Mouse (Mus musculus): Measurements from ENCODE around the gene Actl6b.

Gene Actl6b

GRCm38 (mm10) chr5:137528247-137528968, 24.9 kb upstream of the Actl6b start:
- DNase-seq (ENCODE audit: low spot score in 2 of 2): no peak

DNA sequence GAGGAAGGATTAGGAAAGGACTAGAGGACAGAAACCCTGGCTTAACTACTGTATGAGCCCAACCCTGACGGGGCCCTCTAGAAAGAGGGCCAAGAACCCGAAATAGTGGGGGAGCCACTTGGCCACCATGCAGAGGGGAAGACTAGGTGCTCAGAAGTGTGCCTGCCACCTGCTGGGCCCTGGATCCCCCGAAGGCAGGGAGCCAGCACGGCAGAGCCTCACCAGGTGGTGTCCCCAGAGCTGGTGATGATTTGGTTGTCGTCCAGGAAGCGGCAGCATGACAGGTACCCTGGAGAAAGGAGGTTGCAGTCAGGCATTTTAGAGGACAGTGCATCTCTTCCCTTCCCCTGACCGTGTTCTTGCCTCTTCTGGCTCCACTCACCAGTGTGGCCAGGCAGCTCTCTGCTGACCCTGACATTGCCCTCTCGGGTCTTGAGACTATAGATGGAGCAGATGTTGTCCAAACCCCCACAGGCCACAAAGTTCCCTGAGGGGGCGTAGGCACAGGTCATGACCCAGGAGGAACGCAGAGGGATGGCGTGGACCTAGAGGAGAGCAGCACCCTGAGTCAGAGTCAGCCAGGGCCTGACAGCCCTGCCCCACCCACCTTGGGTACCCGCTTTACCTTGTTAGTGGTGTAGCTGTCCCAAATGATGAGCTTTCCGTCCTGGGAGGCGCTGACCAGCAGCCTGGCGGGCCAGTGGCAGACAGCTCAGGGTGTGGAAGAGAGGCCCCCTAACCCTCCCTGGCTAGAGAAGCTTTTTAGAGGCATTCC, 23.9 kb upstream of the Actl6b start:
- DNase-seq (ENCODE audit: low spot score in 2 of 2): no peak

DNA sequence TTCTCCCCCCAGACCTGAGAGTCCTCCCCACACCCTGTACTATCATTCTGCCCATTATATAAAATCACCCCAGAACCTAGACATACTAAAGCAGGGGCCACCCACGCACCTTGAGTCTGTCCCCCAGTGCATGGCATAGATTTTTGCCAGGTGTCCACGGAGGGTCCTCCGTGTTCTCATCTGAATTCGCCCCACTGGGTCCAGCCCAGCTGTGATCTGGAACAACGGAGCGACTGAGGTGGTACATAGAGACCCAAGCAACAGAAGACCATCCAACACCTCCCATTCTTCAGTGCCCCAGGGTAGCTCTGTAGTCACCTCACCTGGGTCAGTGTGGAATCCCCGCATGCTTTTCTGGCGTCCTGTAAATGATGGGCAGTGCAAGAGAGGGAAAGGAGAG, 23.2 kb upstream of the Actl6b start:
- DNase-seq (ENCODE audit: low spot score in 2 of 2): no peak

- peak; percentile 83 to 87 for DNase-seq (ENCODE audit: low spot score in 2 of 2)
These were observed 22.5 kb upstream of the Actl6b start for GRCm38 (mm10) chr5:137530588-137531413.

DNA sequence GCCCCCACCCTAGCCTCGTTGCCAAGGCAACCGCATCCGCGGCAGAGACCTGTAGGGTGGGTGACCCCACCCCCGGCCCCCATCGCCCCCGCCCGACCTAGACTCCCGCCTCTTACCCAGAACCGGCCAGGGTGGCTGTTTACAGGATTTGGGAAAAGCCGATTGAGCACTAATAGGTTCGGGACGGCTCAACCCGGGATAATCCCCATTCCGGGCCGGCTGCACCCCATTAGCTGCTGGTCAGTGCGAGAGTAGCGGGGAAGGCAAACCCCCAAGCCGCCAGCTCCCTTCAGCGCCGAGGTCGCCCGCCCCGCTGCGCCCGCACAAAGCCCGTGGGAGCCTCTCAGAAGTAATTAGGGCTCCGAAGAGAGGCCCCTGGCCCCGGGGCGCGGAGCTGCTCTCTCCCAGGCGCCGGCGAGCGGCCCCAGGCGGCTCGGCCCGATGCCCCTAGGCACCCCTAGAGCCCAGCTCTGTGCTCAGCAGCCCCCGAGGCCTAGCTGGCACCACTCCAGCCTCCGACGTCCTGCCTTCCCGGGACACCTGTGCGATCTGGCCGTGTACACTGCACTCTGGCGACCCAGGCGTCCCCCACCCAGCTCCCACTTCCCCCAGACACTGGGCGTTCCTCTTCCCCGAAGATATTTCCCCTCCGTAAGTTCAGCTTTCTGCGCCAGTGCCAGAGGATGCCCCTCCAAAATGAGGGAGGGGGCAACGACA, 21.7 kb upstream of the Actl6b start:
- no peak for DNase-seq (ENCODE audit: low spot score in 2 of 2)

GRCm38 (mm10) chr5:137532131-137532807, 21.0 kb upstream of the Actl6b start:
- no peak for DNase-seq (ENCODE audit: low spot score in 2 of 2)

- no peak for DNase-seq (ENCODE audit: low spot score in 2 of 2)
These were observed 20.6 kb upstream of the Actl6b start for GRCm38 (mm10) chr5:137532808-137533116.

- peak; percentile 93 to 95 for DNase-seq (ENCODE audit: low spot score in 2 of 2)
These were observed 20.0 kb upstream of the Actl6b start, which contains the start of the genes Epo and Gnb2 for GRCm38 (mm10) chr5:137533117-137533827. TSS of gene Epo (minus strand) at chr5:137533242. TSS of gene Gnb2 (minus strand) at chr5:137533510.

GRCm38 (mm10) chr5:137534762-137535161, 18.6 kb upstream of the Actl6b start:
- no peak for DNase-seq (ENCODE audit: low spot score in 2 of 2)

DNA sequence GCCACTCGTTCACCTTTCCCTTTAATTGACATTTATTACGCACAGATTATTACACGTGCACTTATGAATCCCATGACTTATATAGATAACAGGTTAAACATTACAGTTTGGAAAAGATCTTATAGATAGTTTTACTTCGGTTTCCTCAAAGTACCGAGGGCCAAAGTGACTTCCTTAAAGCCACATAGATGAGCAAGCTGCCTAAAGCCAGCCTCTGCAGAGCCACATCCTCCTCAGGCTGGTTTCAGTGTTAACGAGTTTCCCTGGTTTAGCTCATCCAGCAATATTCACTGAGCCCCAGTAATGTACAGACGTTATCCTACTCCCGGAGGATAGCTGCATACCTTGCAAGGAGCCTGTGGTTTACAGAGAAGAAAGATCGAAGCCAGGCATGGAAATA, 18.0 kb upstream of the Actl6b start:
- no peak for DNase-seq (ENCODE audit: low spot score in 2 of 2)

DNA sequence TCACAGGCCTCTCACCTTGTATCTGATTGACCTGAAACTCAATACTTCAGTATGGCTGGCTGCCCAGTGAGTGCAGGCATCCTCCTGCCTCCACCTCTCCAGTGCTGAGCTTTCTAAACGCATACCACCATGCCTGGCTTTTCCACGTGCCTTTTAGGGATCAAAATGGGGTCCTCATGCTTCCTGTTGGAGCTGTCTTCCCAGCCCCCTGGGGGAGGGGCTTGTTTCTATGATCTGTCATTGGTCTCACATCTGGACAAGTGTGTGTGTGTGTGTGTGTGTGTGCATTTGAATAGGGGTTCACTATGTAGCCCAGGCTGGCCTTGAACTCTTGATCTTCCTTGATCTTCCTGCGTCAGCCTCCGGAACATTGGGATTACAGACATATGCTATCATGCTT, 15.9 kb upstream of the Actl6b start:
- DNase-seq (ENCODE audit: low spot score in 2 of 2): no peak

DNA sequence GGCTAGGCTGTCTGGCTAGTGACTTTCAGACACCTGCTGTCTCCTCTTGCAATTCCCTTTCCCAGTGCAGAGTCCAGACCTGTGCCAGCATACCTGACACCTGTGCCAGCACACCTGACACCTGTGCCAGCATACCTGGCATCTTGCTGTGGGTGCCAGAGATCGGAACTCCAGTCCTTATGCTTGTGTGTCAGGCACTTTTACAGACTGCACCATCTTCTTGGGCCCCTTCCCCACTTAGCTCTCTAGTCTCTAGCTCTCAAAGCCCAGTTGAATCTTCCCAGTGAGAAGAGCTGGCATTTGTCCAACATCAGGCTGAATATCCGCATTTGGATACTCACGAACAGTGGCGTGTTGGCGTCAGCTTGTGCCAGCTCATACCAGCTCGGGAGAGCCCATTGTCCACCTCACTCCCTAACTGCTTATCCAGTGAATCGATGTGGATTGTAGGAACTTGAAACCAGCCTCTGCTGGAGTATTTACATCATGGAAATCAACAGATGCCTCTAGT, 14.0 kb upstream of the Actl6b start:
- peak in 1 of 2 experiments; percentile 47 for DNase-seq (ENCODE audit: low spot score in 2 of 2)

DNA sequence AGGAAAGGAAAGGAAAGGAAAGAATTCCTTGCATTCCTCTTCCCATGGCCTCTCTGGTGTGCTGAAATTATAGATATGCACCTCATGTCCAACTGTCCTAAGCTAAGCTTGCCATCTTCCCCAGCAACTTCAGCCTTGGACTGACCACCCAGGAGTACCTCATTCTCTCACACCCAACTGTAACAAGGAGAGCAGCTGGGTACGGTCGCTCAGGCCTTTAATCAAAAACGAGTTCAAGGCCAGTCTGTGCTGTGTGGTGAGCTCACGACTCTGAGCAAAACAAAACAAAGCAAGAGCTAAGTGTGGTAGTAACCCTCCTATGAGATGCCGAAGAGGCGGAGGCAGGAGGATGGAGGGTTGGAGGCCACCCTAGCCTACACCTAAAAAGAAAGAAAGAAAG, 12.3 kb upstream of the Actl6b start:
- no peak for DNase-seq (ENCODE audit: low spot score in 2 of 2)

- no peak for DNase-seq (ENCODE audit: low spot score in 2 of 2)
These were observed 11.4 kb upstream of the Actl6b start for GRCm38 (mm10) chr5:137541768-137542540.

- DNase-seq (ENCODE audit: low spot score in 2 of 2): no peak
These were observed 8.4 kb upstream of the Actl6b start for GRCm38 (mm10) chr5:137544926-137545325.

DNA sequence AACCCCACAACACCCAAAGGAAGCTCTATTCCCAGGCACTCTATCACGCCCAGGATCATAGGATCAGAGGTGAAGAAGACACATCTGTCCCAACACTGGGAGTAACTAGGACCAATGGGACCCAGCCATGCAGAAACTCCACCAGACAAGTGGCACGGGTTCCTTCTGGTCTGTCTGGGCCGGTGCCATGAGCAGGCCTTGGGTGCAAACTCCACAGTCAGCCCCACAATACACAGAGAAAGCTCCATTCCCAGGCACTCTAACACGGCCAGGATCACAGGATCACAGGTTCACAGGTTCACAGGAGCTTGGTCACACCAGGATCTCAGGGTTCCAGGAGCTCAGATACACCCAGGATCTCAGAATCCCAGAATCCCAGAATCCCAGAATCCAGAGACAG, 7.7 kb upstream of the Actl6b start:
- no peak for DNase-seq (ENCODE audit: low spot score in 2 of 2)

- no peak for DNase-seq (ENCODE audit: low spot score in 2 of 2)
These were observed 3.5 kb upstream of the Actl6b start for GRCm38 (mm10) chr5:137549840-137550239.

DNA sequence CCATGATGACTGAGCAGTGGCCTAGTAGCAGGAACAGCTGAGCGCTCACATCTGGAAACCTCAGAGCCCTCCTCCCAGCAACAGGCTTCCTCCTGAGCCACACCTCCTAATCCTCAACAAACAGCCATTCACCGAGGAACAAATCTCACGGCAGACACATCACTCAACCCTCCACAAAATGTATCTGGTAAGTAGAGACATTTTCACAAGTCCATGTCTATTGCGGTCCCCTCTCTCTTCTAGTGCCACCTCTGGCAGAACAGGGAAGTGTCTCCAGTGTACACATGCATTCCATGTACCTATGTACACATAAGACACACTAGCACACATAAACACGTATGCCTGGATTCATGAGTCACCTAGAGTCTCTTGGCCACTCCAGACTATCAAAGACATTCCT, 2.2 kb upstream of the Actl6b start:
- DNase-seq (ENCODE audit: low spot score in 2 of 2): no peak

- DNase-seq (ENCODE audit: low spot score in 2 of 2): no peak
These were observed 317 bp upstream of the Actl6b start for GRCm38 (mm10) chr5:137553000-137553399.

DNA sequence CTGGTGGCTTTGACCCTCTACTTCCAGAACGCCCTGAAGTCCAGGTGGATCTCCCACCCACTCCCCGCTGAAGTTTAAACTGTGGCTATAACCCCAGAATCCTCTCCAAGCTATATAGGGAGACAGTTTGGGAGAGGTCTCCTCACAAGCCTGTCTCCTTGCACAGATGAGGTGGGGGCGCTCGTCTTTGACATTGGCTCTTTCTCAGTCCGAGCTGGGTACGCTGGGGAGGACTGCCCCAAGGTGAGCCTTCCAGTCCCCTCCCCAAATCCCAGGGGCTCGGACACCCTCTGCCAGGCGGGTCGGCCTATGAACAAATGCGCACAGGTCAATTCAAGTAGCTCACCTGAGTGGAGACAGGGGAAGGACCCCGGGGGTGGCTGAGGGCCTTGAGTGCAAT, 581 bp downstream of the Actl6b start:
- DNase-seq (ENCODE audit: low spot score in 2 of 2): no peak
